Mouse (Mus musculus): ENCODE data around the gene Tmem94. TPM values are rescaled to one million over a fixed set of nuclear protein-coding genes. Genes with fewer than 3 reads are reported as not detected.
"Not testable (repeated sequence)": the region's sequence is repeated elsewhere in the genome, so short reads cannot be mapped to it uniquely, and the experiment has no call there.

Tmem94 gene
- polyA plus RNA-seq, 1 experiment from 2014 or later: 28.2 TPM

DNA sequence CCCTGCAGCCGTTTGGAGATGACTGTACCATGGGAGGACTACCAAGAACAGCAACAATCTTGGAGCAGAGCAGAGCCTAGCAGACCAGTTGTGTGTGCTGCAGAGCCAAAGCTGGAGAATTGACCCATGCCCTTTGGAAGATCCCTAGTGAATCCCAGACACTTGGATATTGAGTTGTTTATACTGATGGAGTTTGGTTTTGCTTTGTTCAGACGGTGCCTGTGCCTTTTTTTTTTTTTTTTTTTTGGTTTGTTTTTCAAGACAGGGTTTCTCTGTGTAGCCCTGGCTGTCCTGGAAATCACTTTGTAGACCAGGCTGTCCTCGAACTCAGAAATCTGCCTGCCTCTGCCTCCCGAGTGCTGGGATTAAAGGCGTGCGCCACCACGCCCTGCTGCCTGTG is 3.1 kb upstream of the Tmem94 start:
- H3K4me2 ChIP-seq (ENCODE audit: low read depth, low read length); ATAC-seq (ENCODE audit: low read depth); H3K9me3 ChIP-seq (ENCODE audit: control insufficient read depth, low read length); H3K4me3 ChIP-seq (ENCODE audit: low read length); H3K27ac ChIP-seq (ENCODE audit: low read length); H3K27me3 ChIP-seq (ENCODE audit: control insufficient read depth, insufficient read depth, low read depth, low read length); H3K9ac ChIP-seq (ENCODE audit: low read length); H3K36me3 ChIP-seq (ENCODE audit: control insufficient read depth, insufficient read depth, low read length): not testable (repeated sequence)
- WGBS: 84% methylated on average over 7 of the region's 7 CpGs
- H3K4me1 ChIP-seq (replicated peaks; ENCODE audit: control insufficient read depth, insufficient read depth, low read length): peaks cover 11% of the 10 kb centered on the region

- no peak overlapping the region for H3K27ac ChIP-seq (ENCODE audit: low read length)
- WGBS: 29% methylated on average over 2 of the region's 2 CpGs
Observed at GRCm38 (mm10) chr11:115764698-115765097, 535 bp upstream of the Tmem94 start.

GRCm38 (mm10) chr11:115765607-115766141 is 441 bp downstream of the Tmem94 start:
- H3K4me2 ChIP-seq (ENCODE audit: low read depth, low read length): peak overlapping the region; percentile 57
- peaks cover 30% of the 10 kb centered on the region for H3K4me1 ChIP-seq (replicated peaks; ENCODE audit: control insufficient read depth, insufficient read depth, low read length)
- under 1% methylated on average over 34 of the region's 34 CpGs for WGBS
- no peaks in the 10 kb centered on the region for H3K27me3 ChIP-seq (ENCODE audit: control insufficient read depth, insufficient read depth, low read depth, low read length)
- ATAC-seq (ENCODE audit: low read depth): peak; percentile 85
- peak overlapping the region; percentile 87 for H3K9ac ChIP-seq (ENCODE audit: low read length)
- peak overlapping the region; percentile 94 for H3K27ac ChIP-seq (ENCODE audit: low read length)
- H3K36me3 ChIP-seq (ENCODE audit: control insufficient read depth, insufficient read depth, low read length): no peaks in the 10 kb centered on the region
- H3K4me3 ChIP-seq (ENCODE audit: low read length): peak overlapping the region; percentile 82
- H3K9me3 ChIP-seq (ENCODE audit: control insufficient read depth, low read length): no peaks in the 10 kb centered on the region

More at GRCm38 (mm10) chr11:115764698-115765097, 535 bp upstream of the Tmem94 start:
- 0 out of 2 replicates have a peak overlapping the region, but pooled peaks have one; percentile 57 for H3K9ac ChIP-seq (ENCODE audit: low read length)
- no peaks in the 10 kb centered on the region for H3K36me3 ChIP-seq (ENCODE audit: control insufficient read depth, insufficient read depth, low read length)
- H3K9me3 ChIP-seq (ENCODE audit: control insufficient read depth, low read length): no peaks in the 10 kb centered on the region
- peak overlapping the region; percentile 44 for H3K4me3 ChIP-seq (ENCODE audit: low read length)
- peaks cover 27% of the 10 kb centered on the region for H3K4me1 ChIP-seq (replicated peaks; ENCODE audit: control insufficient read depth, insufficient read depth, low read length)
- H3K4me2 ChIP-seq (ENCODE audit: low read depth, low read length): peak overlapping the region; percentile 61
- H3K27me3 ChIP-seq (ENCODE audit: control insufficient read depth, insufficient read depth, low read depth, low read length): no peaks in the 10 kb centered on the region
- no peak for ATAC-seq (ENCODE audit: low read depth)

GRCm38 (mm10) chr11:115766356-115766943 is 1.2 kb downstream of the Tmem94 start:
- no peaks in the 10 kb centered on the region for H3K9me3 ChIP-seq (ENCODE audit: control insufficient read depth, low read length)
- H3K27ac ChIP-seq (ENCODE audit: low read length): peak overlapping the region; percentile 94
- peak overlapping the region; percentile 87 for H3K9ac ChIP-seq (ENCODE audit: low read length)
- H3K4me2 ChIP-seq (ENCODE audit: low read depth, low read length): peak overlapping the region; percentile 57
- peaks cover 30% of the 10 kb centered on the region for H3K4me1 ChIP-seq (replicated peaks; ENCODE audit: control insufficient read depth, insufficient read depth, low read length)
- ATAC-seq (ENCODE audit: low read depth): peak; percentile 35
- H3K36me3 ChIP-seq (ENCODE audit: control insufficient read depth, insufficient read depth, low read length): no peaks in the 10 kb centered on the region
- 29% methylated on average over 13 of the region's 13 CpGs for WGBS
- H3K27me3 ChIP-seq (ENCODE audit: control insufficient read depth, insufficient read depth, low read depth, low read length): no peaks in the 10 kb centered on the region
- peak overlapping the region; percentile 82 for H3K4me3 ChIP-seq (ENCODE audit: low read length)

GRCm38 (mm10) chr11:115766981-115767380 is 1.7 kb downstream of the Tmem94 start:
- Histone ChIP-seq H3K9me3 (ENCODE audit: control insufficient read depth, low read length) (no peaks in the 10 kb centered on the region), H3K4me2 (ENCODE audit: low read depth, low read length) (peak overlapping the region; percentile 57), H3K9ac (ENCODE audit: low read length) (peak overlapping the region; percentile 87; the same call in 1 of the 2 replicates), H3K36me3 (ENCODE audit: control insufficient read depth, insufficient read depth, low read length) (no peaks in the 10 kb centered on the region), H3K27ac (ENCODE audit: low read length) (peak overlapping the region; percentile 94), H3K27me3 (ENCODE audit: control insufficient read depth, insufficient read depth, low read depth, low read length) (no peaks in the 10 kb centered on the region), H3K4me1 (replicated peaks; ENCODE audit: control insufficient read depth, insufficient read depth, low read length) (peaks cover 30% of the 10 kb centered on the region), H3K4me3 (ENCODE audit: low read length) (peak overlapping the region; percentile 82)
- no peak for ATAC-seq (ENCODE audit: low read depth)
- 76% methylated on average over 8 of the region's 8 CpGs for WGBS

DNA sequence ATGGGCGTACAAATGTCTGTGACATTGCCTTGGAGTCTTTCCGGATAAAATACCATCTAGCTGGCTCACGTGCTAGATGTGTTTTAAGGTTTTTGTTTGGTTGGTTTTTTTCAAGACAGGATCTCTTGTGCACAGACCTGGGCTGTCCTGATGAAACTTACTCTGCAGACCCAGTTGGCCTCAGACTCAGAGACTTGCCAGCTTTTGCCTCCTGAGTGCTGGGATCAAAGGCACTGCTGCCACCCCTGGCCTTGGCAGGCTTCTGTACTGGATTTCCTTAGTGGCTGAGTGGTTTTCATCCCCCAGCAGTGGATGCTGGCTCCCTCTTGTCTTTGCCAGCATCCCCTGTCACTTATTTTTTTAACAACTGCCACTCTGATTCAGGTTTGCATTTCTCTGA is 3.7 kb downstream of the Tmem94 start:
- ATAC-seq (ENCODE audit: low read depth): no peak
- H3K36me3 ChIP-seq (ENCODE audit: control insufficient read depth, insufficient read depth, low read length): no peaks in the 10 kb centered on the region
- H3K4me1 ChIP-seq (replicated peaks; ENCODE audit: control insufficient read depth, insufficient read depth, low read length): peaks cover 30% of the 10 kb centered on the region
- no peaks in the 10 kb centered on the region for H3K27me3 ChIP-seq (ENCODE audit: control insufficient read depth, insufficient read depth, low read depth, low read length)
- no peak overlapping the region for H3K9ac ChIP-seq (ENCODE audit: low read length)
- H3K9me3 ChIP-seq (ENCODE audit: control insufficient read depth, low read length): no peaks in the 10 kb centered on the region
- H3K4me3 ChIP-seq (ENCODE audit: low read length): no peak overlapping the region
- H3K27ac ChIP-seq (ENCODE audit: low read length): no peak overlapping the region
- H3K4me2 ChIP-seq (ENCODE audit: low read depth, low read length): no peak overlapping the region
- WGBS: 89% methylated on average over 3 of the region's 3 CpGs

GRCm38 (mm10) chr11:115774653-115775052 is 9.4 kb downstream of the Tmem94 start:
- no peak overlapping the region for H3K27ac ChIP-seq (ENCODE audit: low read length)
- 38% methylated on average over 4 of the region's 4 CpGs for WGBS
- H3K4me2 ChIP-seq (ENCODE audit: low read depth, low read length): no peak overlapping the region
- H3K36me3 ChIP-seq (ENCODE audit: control insufficient read depth, insufficient read depth, low read length): 0 out of 2 replicates have a peak, but pooled peaks cover 2% of the 10 kb centered on the region
- H3K9ac ChIP-seq (ENCODE audit: low read length): no peak overlapping the region
- no peaks in the 10 kb centered on the region for H3K9me3 ChIP-seq (ENCODE audit: control insufficient read depth, low read length)
- H3K27me3 ChIP-seq (ENCODE audit: control insufficient read depth, insufficient read depth, low read depth, low read length): no peaks in the 10 kb centered on the region
- H3K4me1 ChIP-seq (replicated peaks; ENCODE audit: control insufficient read depth, insufficient read depth, low read length): peaks cover 32% of the 10 kb centered on the region
- H3K4me3 ChIP-seq (ENCODE audit: low read length): no peak overlapping the region
- no peak for ATAC-seq (ENCODE audit: low read depth)

- ATAC-seq (ENCODE audit: low read depth): no peak
- Histone ChIP-seq H3K4me2 (ENCODE audit: low read depth, low read length) (no peak overlapping the region), H3K27me3 (ENCODE audit: control insufficient read depth, insufficient read depth, low read depth, low read length) (no peaks in the 10 kb centered on the region), H3K9me3 (ENCODE audit: control insufficient read depth, low read length) (no peaks in the 10 kb centered on the region), H3K4me1 (replicated peaks; ENCODE audit: control insufficient read depth, insufficient read depth, low read length) (peaks cover 40% of the 10 kb centered on the region), H3K9ac (ENCODE audit: low read length) (no peak overlapping the region), H3K36me3 (ENCODE audit: control insufficient read depth, insufficient read depth, low read length) (0 out of 2 replicates have a peak, but pooled peaks cover 2% of the 10 kb centered on the region), H3K4me3 (ENCODE audit: low read length) (no peak overlapping the region), H3K27ac (ENCODE audit: low read length) (no peak overlapping the region)
- 57% methylated on average over 18 of the region's 18 CpGs for WGBS
Observed at GRCm38 (mm10) chr11:115775821-115776665, 10.8 kb downstream of the Tmem94 start.

GRCm38 (mm10) chr11:115776954-115777353 is 11.7 kb downstream of the Tmem94 start:
- Histone ChIP-seq H3K4me1 (replicated peaks; ENCODE audit: control insufficient read depth, insufficient read depth, low read length) (peaks cover 40% of the 10 kb centered on the region), H3K36me3 (ENCODE audit: control insufficient read depth, insufficient read depth, low read length) (0 out of 2 replicates have a peak, but pooled peaks cover 2% of the 10 kb centered on the region), H3K27ac (ENCODE audit: low read length) (no peak overlapping the region), H3K9me3 (ENCODE audit: control insufficient read depth, low read length) (no peaks in the 10 kb centered on the region), H3K4me2 (ENCODE audit: low read depth, low read length) (no peak overlapping the region), H3K4me3 (ENCODE audit: low read length) (no peak overlapping the region), H3K27me3 (ENCODE audit: control insufficient read depth, insufficient read depth, low read depth, low read length) (no peaks in the 10 kb centered on the region), H3K9ac (ENCODE audit: low read length) (no peak overlapping the region)
- 67% methylated on average over 9 of the region's 9 CpGs for WGBS
- ATAC-seq (ENCODE audit: low read depth): no peak
